Comparison of ENCODE assay signal across 8 mouse cellular contexts in the genomic region with DNA sequence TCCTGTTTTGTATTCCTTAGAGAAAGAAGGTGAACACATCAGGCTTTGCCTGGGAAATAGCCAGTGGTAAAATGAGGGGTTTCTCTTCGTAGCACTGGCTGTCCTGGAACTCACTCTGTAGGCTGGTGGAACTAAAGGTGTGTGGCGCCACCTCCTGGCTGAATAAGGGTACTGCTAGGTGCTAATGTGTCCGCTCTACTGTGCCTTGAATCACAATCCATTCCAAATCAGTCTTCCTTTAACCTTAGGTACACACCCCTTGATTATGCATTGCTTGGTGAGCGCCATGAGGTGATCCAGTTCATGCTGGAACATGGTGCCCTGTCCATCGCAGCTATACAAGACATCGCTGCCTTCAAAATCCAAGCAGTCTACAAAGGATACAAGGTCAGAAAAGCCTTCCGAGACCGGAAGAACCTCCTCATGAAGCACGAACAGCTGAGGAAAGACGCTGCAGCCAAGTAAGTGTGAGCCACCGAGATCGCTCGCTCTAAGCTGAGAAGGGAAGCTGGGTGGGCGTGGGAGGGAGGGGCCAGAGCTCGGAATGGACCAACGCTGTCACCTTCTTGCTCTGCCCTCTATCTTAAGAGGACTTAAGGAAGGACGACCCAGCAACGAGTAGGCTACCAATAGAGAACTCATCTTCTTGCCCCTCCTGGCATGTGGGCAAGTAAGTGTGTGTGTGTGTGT.
A peak's percentile ranks its signal among the peaks of the same experiment; 100 is the strongest.
DNase-seq lines count a peak whose midpoint lies in the region; ATAC-seq lines count a peak whose summit lies in the region.

No protein-coding gene starts in this region.

- H3K4me3 ChIP-seq in intestine, embryonic 16.5 days (ENCODE audit: low read length): no peak overlapping the region
- H3K4me3 ChIP-seq in limb, embryonic 13.5 days: no peak overlapping the region
- no peak overlapping the region for H3K4me3 ChIP-seq in midbrain, embryonic 15.5 days

- H3K36me3 ChIP-seq in intestine, embryonic 16.5 days (ENCODE audit: control insufficient read depth, insufficient read depth, low read length): no peaks in the 10 kb centered on the region
- H3K36me3 ChIP-seq in limb, embryonic 13.5 days: peaks cover 4% of the 10 kb centered on the region; the same call in 1 of the 2 replicates
- no peaks in the 10 kb centered on the region for H3K36me3 ChIP-seq in midbrain, embryonic 15.5 days (replicated peaks)

- H3K27me3 ChIP-seq in intestine, embryonic 16.5 days (replicated peaks; ENCODE audit: control insufficient read depth, insufficient read depth, low read length): no peaks in the 10 kb centered on the region
- no peaks in the 10 kb centered on the region for H3K27me3 ChIP-seq in limb, embryonic 13.5 days
- H3K27me3 ChIP-seq in midbrain, embryonic 15.5 days (replicated peaks): no peaks in the 10 kb centered on the region

- H3K4me1 ChIP-seq in intestine, embryonic 16.5 days (ENCODE audit: control insufficient read depth, insufficient read depth, low read length): no peaks in the 10 kb centered on the region
- no peaks in the 10 kb centered on the region for H3K4me1 ChIP-seq in limb, embryonic 13.5 days
- H3K4me1 ChIP-seq in midbrain, embryonic 15.5 days: no peaks in the 10 kb centered on the region

- no peak overlapping the region for H3K27ac ChIP-seq in intestine, embryonic 16.5 days (ENCODE audit: low read length)
- H3K27ac ChIP-seq in limb, embryonic 13.5 days: no peak overlapping the region
- H3K27ac ChIP-seq in midbrain, embryonic 15.5 days: no peak overlapping the region

- WGBS in intestine, embryonic 16.5 days: 43% methylated on average over 18 of the region's 18 CpGs
- WGBS in limb, embryonic 13.5 days: 51% methylated on average over 18 of the region's 18 CpGs
- WGBS in midbrain, embryonic 15.5 days: 45% methylated on average over 18 of the region's 18 CpGs

- peak overlapping the region; percentile 23; the same call in 1 of the 2 replicates for H3K4me2 ChIP-seq in intestine, embryonic 16.5 days (ENCODE audit: low read depth, low read length)
- H3K4me2 ChIP-seq in limb, embryonic 13.5 days (replicated peaks): no peak overlapping the region; the same call in 1 of the 2 replicates
- no peak overlapping the region for H3K4me2 ChIP-seq in midbrain, embryonic 15.5 days

- no peaks in the 10 kb centered on the region for H3K9me3 ChIP-seq in intestine, embryonic 16.5 days (ENCODE audit: control insufficient read depth, low read length)
- no peaks in the 10 kb centered on the region for H3K9me3 ChIP-seq in limb, embryonic 13.5 days
- H3K9me3 ChIP-seq in midbrain, embryonic 15.5 days: no peaks in the 10 kb centered on the region

- peak; percentile 55; the same call in 1 of the 2 replicates for ATAC-seq in intestine, embryonic 16.5 days
- ATAC-seq in limb, embryonic 13.5 days (ENCODE audit: low FRiP score, low read depth): peak; percentile 54; the same call in 1 of the 2 replicates
- peak; percentile 66 for ATAC-seq in midbrain, embryonic 15.5 days (replicated peaks)

- H3K9ac ChIP-seq in intestine, embryonic 16.5 days (ENCODE audit: low read depth, low read length): no peak overlapping the region
- H3K9ac ChIP-seq in limb, embryonic 13.5 days: no peak overlapping the region
- no peak overlapping the region for H3K9ac ChIP-seq in midbrain, embryonic 15.5 days

- peak; percentile 70 for DNase-seq in layer of hippocampus, adult 11-12 months (ENCODE audit: low spot score)
- DNase-seq in layer of hippocampus, adult 9-10 months (ENCODE audit: low spot score): no peak
- DNase-seq in cerebellum, postnatal 36 days: peak; percentile 58 to 62
- DNase-seq in gastrocnemius, postnatal 4 days (ENCODE audit: low spot score in 2 of 2): peak; percentile 26 to 37
- peak; percentile 57 to 82 for DNase-seq in spleen, postnatal 4 days (ENCODE audit: low spot score in 2 of 2)
